Mouse (Mus musculus): ENCODE measurements at regions not wholly inside any gene's neighbourhood (a gene's known extent, or its start where the extent isn't known, plus 50 kb on each side); places are given as distances from the start of the nearest gene placed in this dataset.

DNA sequence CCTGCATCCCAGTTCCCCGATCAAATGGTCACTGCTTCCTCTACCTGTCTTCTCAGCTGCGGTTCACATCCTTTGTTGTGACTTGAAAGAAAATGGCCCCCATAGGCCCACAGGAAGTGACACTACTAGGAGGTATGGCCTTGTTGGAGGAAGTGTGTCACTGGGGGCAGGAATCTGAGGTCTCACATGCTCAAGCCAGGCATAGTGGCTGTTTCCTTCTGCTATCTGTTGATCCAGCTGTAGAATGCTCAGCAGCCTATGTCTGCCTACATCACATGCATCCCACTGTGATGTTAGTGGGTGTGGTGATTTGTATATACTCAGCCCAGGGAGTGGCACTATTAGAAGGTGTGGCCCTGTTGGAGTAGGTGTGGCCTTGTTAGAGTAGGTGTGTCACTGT lies 76.1 kb downstream of the Zfp706 start:
- TF ChIP-seq CTCF (IDR thresholded peaks at IDR 0.05; ENCODE audit: extremely low read depth, insufficient read length, insufficient replicate concordance, low read depth, low read length), result no peak
- TF ChIP-seq POLR2A (IDR thresholded peaks at IDR 0.05; ENCODE audit: low read depth, low read length), result no peak
